ENCODE assay signal across 9 mouse cellular contexts in the genomic region with DNA sequence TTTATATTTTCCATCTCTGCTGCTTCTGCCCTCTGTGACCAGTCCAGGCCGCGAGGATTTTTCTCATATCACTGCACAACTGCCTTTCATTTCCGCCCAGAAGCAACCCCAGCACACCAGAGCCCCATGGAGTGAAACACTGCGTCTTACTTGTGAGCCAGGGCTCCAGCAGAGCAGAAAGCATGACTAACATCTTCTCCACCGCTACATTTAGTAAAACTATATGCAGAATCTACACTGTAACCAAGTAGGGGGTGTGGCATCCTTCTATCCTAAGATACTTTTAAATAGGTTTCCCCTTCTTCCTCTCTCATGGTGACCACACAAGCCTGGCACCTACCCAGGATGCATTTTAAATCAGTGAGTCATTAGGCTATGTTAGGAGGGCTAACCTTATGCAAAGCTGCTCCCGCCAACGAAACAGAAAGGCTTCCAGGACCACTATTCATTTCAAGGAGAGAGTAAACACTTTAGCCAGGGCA. TPM values are rescaled to one million over a fixed set of nuclear protein-coding genes. Genes with fewer than 3 reads are reported as not detected.
DNase-seq lines count a peak whose midpoint lies in the region; ATAC-seq lines count a peak whose summit lies in the region.
"Had no signal": no experiment of that assay in that cellular context is flagged by ENCODE, and none has a peak within 500 bp of the region (broad histone marks: within the 10 kb centered on the region; RNA-seq: fewer than 3 reads in every experiment).

No protein-coding gene starts in this region.

- no peak for DNase-seq in liver, embryonic 13.5 days
- no peak for DNase-seq in liver, embryonic 11.5 days (ENCODE audit: low spot score)
- DNase-seq in NIH3T3 (ENCODE audit: low read depth): peak; percentile 98
- no peak for DNase-seq in gastrocnemius, adult 18-20 months (ENCODE audit: low spot score)
- DNase-seq in embryo, embryonic 9.5 days (ENCODE audit: extremely low spot score): no peak
- DNase-seq: thymus, adult 2 months had no signal

- H3K27me3 ChIP-seq in liver, embryonic 13.5 days: no peaks in the 10 kb centered on the region
- H3K27me3 ChIP-seq in liver, embryonic 11.5 days (replicated peaks; ENCODE audit: control insufficient read depth, insufficient read depth, low read length): no peaks in the 10 kb centered on the region
- H3K27me3 ChIP-seq in lung, embryonic 15.5 days: 0 out of 2 replicates have a peak, but pooled peaks cover 13% of the 10 kb centered on the region

- no peaks in the 10 kb centered on the region for H3K9me3 ChIP-seq in liver, embryonic 13.5 days (replicated peaks)
- no peaks in the 10 kb centered on the region for H3K9me3 ChIP-seq in liver, embryonic 11.5 days (ENCODE audit: control insufficient read depth, low read length)
- no peaks in the 10 kb centered on the region for H3K9me3 ChIP-seq in lung, embryonic 15.5 days

- ATAC-seq in liver, embryonic 13.5 days (ENCODE audit: low read depth): 0 out of 2 replicates have a peak, but pooled peaks have one; percentile 18
- ATAC-seq in liver, embryonic 11.5 days (replicated peaks; ENCODE audit: low FRiP score): no peak
- ATAC-seq in lung, embryonic 15.5 days (ENCODE audit: borderline replicate concordance, extremely low read depth, low FRiP score, low TSS enrichment): no peak
- peak; percentile 75; the same call in 1 of the 2 replicates for ATAC-seq in neutrophil, adult 5-6 weeks (ENCODE audit: extremely low read depth, insufficient number of reproducible peaks, low FRiP score, poor library complexity, severe bottlenecking)
- ATAC-seq: forebrain, embryonic 16.5 days had no signal

- no peak overlapping the region for H3K9ac ChIP-seq in liver, embryonic 13.5 days
- H3K9ac ChIP-seq in liver, embryonic 11.5 days (ENCODE audit: low read depth, low read length): no peak overlapping the region
- H3K9ac ChIP-seq in lung, embryonic 15.5 days: no peak overlapping the region

- H3K4me1 ChIP-seq in liver, embryonic 13.5 days (replicated peaks): peaks cover 42% of the 10 kb centered on the region
- H3K4me1 ChIP-seq in liver, embryonic 11.5 days (replicated peaks; ENCODE audit: control insufficient read depth, insufficient read depth, low read length): peaks cover 16% of the 10 kb centered on the region
- peaks cover 15% of the 10 kb centered on the region for H3K4me1 ChIP-seq in lung, embryonic 15.5 days

- H3K4me2 ChIP-seq in liver, embryonic 13.5 days: no peak overlapping the region
- H3K4me2 ChIP-seq in liver, embryonic 11.5 days: no peak overlapping the region
- 0 out of 2 replicates have a peak overlapping the region, but pooled peaks have one; percentile 2 for H3K4me2 ChIP-seq in lung, embryonic 15.5 days

- no peak overlapping the region for H3K27ac ChIP-seq in liver, embryonic 13.5 days
- H3K27ac ChIP-seq in liver, embryonic 11.5 days (ENCODE audit: low read depth, low read length): no peak overlapping the region
- H3K27ac ChIP-seq in lung, embryonic 15.5 days: peak overlapping the region; percentile 16; the same call in 1 of the 2 replicates

- no peaks in the 10 kb centered on the region for H3K36me3 ChIP-seq in liver, embryonic 13.5 days
- H3K36me3 ChIP-seq in liver, embryonic 11.5 days (ENCODE audit: control insufficient read depth, insufficient read depth, low read length): no peaks in the 10 kb centered on the region
- no peaks in the 10 kb centered on the region for H3K36me3 ChIP-seq in lung, embryonic 15.5 days

- WGBS in liver, embryonic 13.5 days (ENCODE audit: insufficient replicate concordance): 44% methylated on average over 7 of the region's 7 CpGs
- 59% methylated on average over 7 of the region's 7 CpGs for WGBS in liver, embryonic 11.5 days
- WGBS in lung, embryonic 15.5 days: 32% methylated on average over 7 of the region's 7 CpGs

- no peak overlapping the region for H3K4me3 ChIP-seq in liver, embryonic 13.5 days (replicated peaks)
- H3K4me3 ChIP-seq in liver, embryonic 11.5 days (ENCODE audit: low read depth, low read length): no peak overlapping the region
- no peak overlapping the region for H3K4me3 ChIP-seq in lung, embryonic 15.5 days

RNA-seq across cellular contexts. Expression of gene Exoc6, which starts 35.4 kb away (rescaled TPM):
- 34.3 and 41.6 TPM in 2 replicates for polyA plus RNA-seq in liver, embryonic 13.5 days (2015; fragmentation: Nextera tagmentation; extraction: Ambion mirVana)
- 53.3 and 62.0 TPM in 2 replicates for polyA plus RNA-seq in liver, embryonic 11.5 days (2014; fragmentation: Nextera tagmentation; extraction: Ambion mirVana)
- polyA plus RNA-seq in lung, embryonic 15.5 days (2015; fragmentation: Nextera tagmentation; extraction: Ambion mirVana): 11.6 and 12.8 TPM in 2 replicates
- total RNA-seq in neutrophil, adult 5-6 weeks (2017): 65.1 and 69.9 TPM in 2 replicates
- 10 to 100 TPM; 55.6 to 59.9 TPM for total RNA-seq in gastrocnemius, adult 18-20 months (2021)

Comparison
In these comparisons a context has a peak if more than half of its experiments do, and no peak if none do; other contexts are left out.
1. ATAC-seq: peak in liver, embryonic 13.5 days (single experiment) and neutrophil, adult 5-6 weeks (single experiment); none in liver, embryonic 11.5 days (single experiment) and lung, embryonic 15.5 days (single experiment).